Mouse (Mus musculus): ENCODE data around the gene Mob3b.

DNA sequence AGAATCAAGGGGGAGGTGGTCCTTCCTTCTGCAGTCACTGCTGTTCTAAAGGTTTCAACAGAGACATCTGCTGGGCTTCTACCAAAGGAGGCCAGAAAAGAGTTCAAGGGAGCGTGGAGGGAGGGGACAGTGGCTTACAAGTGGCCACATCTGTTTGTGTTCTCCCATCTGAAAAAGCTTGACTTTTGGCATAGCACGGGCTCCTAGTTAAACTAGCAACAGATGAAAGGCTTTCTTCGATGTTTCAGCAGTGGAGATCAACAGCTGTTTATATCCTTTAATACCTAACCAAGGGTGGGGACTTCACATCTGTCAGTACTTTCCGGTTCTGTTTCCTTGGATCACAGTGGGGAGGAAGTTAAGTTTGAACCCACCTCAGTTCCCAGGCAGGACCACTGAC is 88.5 kb downstream of the Mob3b start:
- TF ChIP-seq CTCF (IDR thresholded peaks at IDR 0.05; ENCODE audit: low read depth, low read length): no peak
- TF ChIP-seq POLR2A (IDR thresholded peaks at IDR 0.05; ENCODE audit: extremely low read depth, insufficient read depth, low read length): no peak

Measured in liver, adult 2 months (tissue).